Mouse (Mus musculus) kidney, postnatal 36 days (tissue): ENCODE results near the gene Pdcd7.
"Not testable (repeated sequence)": the region's sequence is repeated elsewhere in the genome, so short reads cannot be mapped to it uniquely, and the experiment has no call there.

Experiments used
- DNase-seq, 2 experiments: peaks; one replicate each; pipeline ENCODE4 v3.0.0; 2021 to 2022; ENCODE audit warnings: mixed read lengths in 2 of 2

Pdcd7 gene

GRCm38 (mm10) chr9:65345854-65346475 lies at the start of gene Pdcd7:
TSS of gene Pdcd7 (plus strand) at chr9:65346104.
- peak; percentile 96 to 98 for DNase-seq

GRCm38 (mm10) chr9:65297056-65297455 lies 48.8 kb upstream of the Pdcd7 start:
- peak in 1 of 2 experiments; percentile 46 for DNase-seq

- peak in 1 of 2 experiments; percentile 46 for DNase-seq
These were observed 47.1 kb upstream of the Pdcd7 start for GRCm38 (mm10) chr9:65298761-65299160.

GRCm38 (mm10) chr9:65299650-65300049 lies 46.3 kb upstream of the Pdcd7 start:
- DNase-seq = no peak

GRCm38 (mm10) chr9:65302327-65302983 lies 43.4 kb upstream of the Pdcd7 start:
- no peak for DNase-seq

- DNase-seq = no peak
These were observed 42.3 kb upstream of the Pdcd7 start for GRCm38 (mm10) chr9:65303586-65303985.

GRCm38 (mm10) chr9:65304300-65304699 lies 41.6 kb upstream of the Pdcd7 start:
- peak; percentile 57 to 85 for DNase-seq

GRCm38 (mm10) chr9:65306672-65307071 lies 39.2 kb upstream of the Pdcd7 start:
- DNase-seq = peak; percentile 60 to 84

- no peak for DNase-seq
These were observed 37.9 kb upstream of the Pdcd7 start for GRCm38 (mm10) chr9:65308011-65308410.

GRCm38 (mm10) chr9:65312669-65313357 lies 33.1 kb upstream of the Pdcd7 start:
- no peak for DNase-seq

GRCm38 (mm10) chr9:65313846-65314245 lies 32.1 kb upstream of the Pdcd7 start:
- no peak for DNase-seq

- DNase-seq = no peak
These were observed 23.5 kb upstream of the Pdcd7 start for GRCm38 (mm10) chr9:65322255-65322900.

GRCm38 (mm10) chr9:65325971-65326370 lies 19.9 kb upstream of the Pdcd7 start:
- no peak for DNase-seq

GRCm38 (mm10) chr9:65327371-65327770 lies 18.5 kb upstream of the Pdcd7 start:
- no peak for DNase-seq

- DNase-seq = no peak
These were observed 11.9 kb upstream of the Pdcd7 start for GRCm38 (mm10) chr9:65333958-65334357.

GRCm38 (mm10) chr9:65339146-65339545 lies 6.8 kb upstream of the Pdcd7 start:
- no peak for DNase-seq

GRCm38 (mm10) chr9:65340414-65340813 lies 5.5 kb upstream of the Pdcd7 start:
- DNase-seq = no peak

- DNase-seq = not testable (repeated sequence)
These were observed 465 bp upstream of the Pdcd7 start for GRCm38 (mm10) chr9:65345439-65345838.

- DNase-seq = peak; percentile 27 to 61
These were observed 690 bp downstream of the Pdcd7 start for GRCm38 (mm10) chr9:65346476-65347111.

- DNase-seq = no peak
These were observed 1.4 kb downstream of the Pdcd7 start for GRCm38 (mm10) chr9:65347112-65347850.

- DNase-seq = no peak
These were observed 7.3 kb downstream of the Pdcd7 start for GRCm38 (mm10) chr9:65353251-65353650.

- DNase-seq = no peak
These were observed 10.7 kb downstream of the Pdcd7 start for GRCm38 (mm10) chr9:65356561-65356960.
